Comparison of ENCODE assay signal across 8 mouse cellular contexts in genomic region chr5:27790086-27790909, GRCm38 (mm10). TPM values are rescaled to one million over a fixed set of nuclear protein-coding genes. Genes with fewer than 3 reads are reported as not detected.
DNase-seq lines count a peak whose midpoint lies in the region; ATAC-seq and TF ChIP-seq lines count a peak whose summit lies in the region.

No protein-coding gene starts in this region.

- H3K36me3 ChIP-seq in heart, embryonic 14.5 days (ENCODE audit: control insufficient read depth, insufficient read depth, low read length): peaks cover 41% of the 10 kb centered on the region
- peaks cover 34% of the 10 kb centered on the region for H3K36me3 ChIP-seq in limb, embryonic 15.5 days
- peaks cover 34% of the 10 kb centered on the region for H3K36me3 ChIP-seq in neural tube, embryonic 13.5 days

- no peak for TF ChIP-seq POLR2A in bone marrow macrophage, adult 2 months (IDR thresholded peaks at IDR 0.05; ENCODE audit: borderline replicate concordance, low read depth, low read length)

- no peaks in the 10 kb centered on the region for H3K9me3 ChIP-seq in heart, embryonic 14.5 days (ENCODE audit: control insufficient read depth, low read length)
- no peaks in the 10 kb centered on the region for H3K9me3 ChIP-seq in limb, embryonic 15.5 days
- no peaks in the 10 kb centered on the region for H3K9me3 ChIP-seq in neural tube, embryonic 13.5 days

- WGBS in heart, embryonic 14.5 days: 23% methylated on average over 21 of the region's 21 CpGs
- WGBS in limb, embryonic 15.5 days: 24% methylated on average over 21 of the region's 21 CpGs
- WGBS in neural tube, embryonic 13.5 days: 31% methylated on average over 21 of the region's 21 CpGs

- peak overlapping the region; percentile 66 for H3K4me2 ChIP-seq in heart, embryonic 14.5 days (ENCODE audit: low read length)
- peak overlapping the region; percentile 65 for H3K4me2 ChIP-seq in limb, embryonic 15.5 days
- H3K4me2 ChIP-seq in neural tube, embryonic 13.5 days: peak overlapping the region; percentile 82

- intact Hi-C loops in left cerebral cortex, postnatal 4 days (cut with DNase I): loop anchor here (10.0 kb wide), 1 partner anchor 305 kb away; no protein-coding TSS in a partner anchor

- peak overlapping the region; percentile 91 for H3K9ac ChIP-seq in heart, embryonic 14.5 days (ENCODE audit: low read length)
- H3K9ac ChIP-seq in limb, embryonic 15.5 days: peak overlapping the region; percentile 75
- H3K9ac ChIP-seq in neural tube, embryonic 13.5 days: peak overlapping the region; percentile 74

- DNase-seq in embryo, embryonic 10 days (ENCODE audit: low spot score): peak; percentile 8
- DNase-seq in embryo, embryonic 9.5 days (ENCODE audit: extremely low spot score): no peak
- no peak for DNase-seq in left cerebral cortex, postnatal 4 days
- no peak for DNase-seq in gastrocnemius, postnatal 10 days

- peak overlapping the region; percentile 77 for H3K4me3 ChIP-seq in bone marrow macrophage, adult 2 months (ENCODE audit: insufficient read depth, low read length)
- peak overlapping the region; percentile 70 to 77 for H3K4me3 ChIP-seq in heart, embryonic 14.5 days (ENCODE audit: control insufficient read depth in 1 of 2, insufficient read depth in 1 of 2, low read depth in 1 of 2, low read length in 2 of 2)
- peak overlapping the region; percentile 89 for H3K4me3 ChIP-seq in limb, embryonic 15.5 days
- H3K4me3 ChIP-seq in neural tube, embryonic 13.5 days: peak overlapping the region; percentile 59

- no peak for TF ChIP-seq CTCF in bone marrow macrophage, adult 2 months (IDR thresholded peaks at IDR 0.05; ENCODE audit: low read depth, low read length)

- no peak for ATAC-seq in heart, embryonic 14.5 days (ENCODE audit: insufficient number of reproducible peaks, insufficient read depth, low FRiP score, low read depth)
- ATAC-seq in limb, embryonic 15.5 days (ENCODE audit: insufficient number of reproducible peaks, low FRiP score, low TSS enrichment, low read depth): no peak
- no peak for ATAC-seq in neural tube, embryonic 13.5 days (ENCODE audit: low read depth)

- no peaks in the 10 kb centered on the region for H3K27me3 ChIP-seq in heart, embryonic 14.5 days (ENCODE audit: control insufficient read depth, insufficient read depth, low read length)
- H3K27me3 ChIP-seq in limb, embryonic 15.5 days: no peaks in the 10 kb centered on the region
- no peaks in the 10 kb centered on the region for H3K27me3 ChIP-seq in neural tube, embryonic 13.5 days

- peaks cover 12% of the 10 kb centered on the region for H3K4me1 ChIP-seq in bone marrow macrophage, adult 2 months (ENCODE audit: control insufficient read depth, insufficient read depth, low read length)
- peaks cover 9 to 22% of the 10 kb centered on the region in 2 experiments for H3K4me1 ChIP-seq in heart, embryonic 14.5 days (ENCODE audit: control insufficient read depth in 2 of 2, insufficient read depth in 2 of 2, low read length in 2 of 2)
- H3K4me1 ChIP-seq in limb, embryonic 15.5 days: peaks cover 21% of the 10 kb centered on the region
- peaks cover 28% of the 10 kb centered on the region for H3K4me1 ChIP-seq in neural tube, embryonic 13.5 days (replicated peaks)

- H3K27ac ChIP-seq in bone marrow macrophage, adult 2 months (ENCODE audit: insufficient read depth, low read depth, low read length): no peak overlapping the region
- peak overlapping the region in 1 of 2 experiments; percentile 96; a peak in 2 of 4 replicates for H3K27ac ChIP-seq in heart, embryonic 14.5 days (replicated peaks in 1 of 2; ENCODE audit: control insufficient read depth in 1 of 2, insufficient read depth in 1 of 2, low read depth in 2 of 2, low read length in 2 of 2)
- H3K27ac ChIP-seq in limb, embryonic 15.5 days: peak overlapping the region; percentile 93
- peak overlapping the region; percentile 96 for H3K27ac ChIP-seq in neural tube, embryonic 13.5 days (replicated peaks)

RNA-seq across cellular contexts. Expression of gene Paxip1, which starts 1.2 kb away (rescaled TPM):
- polyA plus RNA-seq in bone marrow macrophage, adult 2 months (2012; ENCODE audit: insufficient read depth, insufficient read length, missing spikeins): 19.4 and 22.1 TPM in 2 replicates
- 22.2 and 23.9 TPM in 2 replicates for polyA plus RNA-seq in heart, embryonic 14.5 days (2014; fragmentation: Nextera tagmentation; extraction: Ambion mirVana)
- polyA plus RNA-seq in limb, embryonic 15.5 days (2015; fragmentation: Nextera tagmentation; extraction: Ambion mirVana): 24.1 and 31.7 TPM in 2 replicates
- polyA plus RNA-seq in neural tube, embryonic 13.5 days (2015; fragmentation: Nextera tagmentation; extraction: Ambion mirVana): 22.9 and 30.9 TPM in 2 replicates
- 10 to 100 TPM; 39.6 to 50.3 TPM for total RNA-seq in left cerebral cortex, postnatal 4 days (2021)
- 10 to 100 TPM; 12.5 to 21.0 TPM for total RNA-seq in gastrocnemius, postnatal 10 days (2021)

RNA-seq across cellular contexts. Expression of gene Htr5a, which starts 51.7 kb away (rescaled TPM):
- not detected in 2 replicates for polyA plus RNA-seq in bone marrow macrophage, adult 2 months (2012; ENCODE audit: insufficient read depth, insufficient read length, missing spikeins)
- not detected in 2 replicates for polyA plus RNA-seq in heart, embryonic 14.5 days (2014; fragmentation: Nextera tagmentation; extraction: Ambion mirVana)
- not detected in 2 replicates for polyA plus RNA-seq in limb, embryonic 15.5 days (2015; fragmentation: Nextera tagmentation; extraction: Ambion mirVana)
- 0.43 and 0.59 TPM in 2 replicates for polyA plus RNA-seq in neural tube, embryonic 13.5 days (2015; fragmentation: Nextera tagmentation; extraction: Ambion mirVana)
- 10 to 100 TPM in 1 of 2 experiments, 1 to 10 TPM in 1; 8.9 to 10.9 TPM for total RNA-seq in left cerebral cortex, postnatal 4 days (2021)
- under 1 TPM in 1 of 2 experiments, not detected in 1; 0.05 TPM for total RNA-seq in gastrocnemius, postnatal 10 days (2021)
